10 mouse cellular contexts compared by ENCODE assay signal in genomic region chr7:121899940-121900339, GRCm38 (mm10). TPM values are rescaled to one million over a fixed set of nuclear protein-coding genes. Genes with fewer than 3 reads are reported as not detected.
A peak's percentile ranks its signal among the peaks of the same experiment; 100 is the strongest.
DNase-seq lines count a peak whose midpoint lies in the region; ATAC-seq lines count a peak whose summit lies in the region.
"Had no signal": no experiment of that assay in that cellular context is flagged by ENCODE, and none has a peak within 500 bp of the region (broad histone marks: within the 10 kb centered on the region; RNA-seq: fewer than 3 reads in every experiment).

No protein-coding gene starts in this region.

- WGBS in forebrain, embryonic 13.5 days = 9% methylated on average over 7 of the region's 7 CpGs
- WGBS in intestine, embryonic 16.5 days = 16% methylated on average over 7 of the region's 7 CpGs
- WGBS in neural tube, embryonic 15.5 days = 11% methylated on average over 7 of the region's 7 CpGs
- 16% methylated on average over 7 of the region's 7 CpGs for WGBS in liver, embryonic 11.5 days

- no peaks in the 10 kb centered on the region for H3K36me3 ChIP-seq in forebrain, embryonic 13.5 days (ENCODE audit: poor library complexity, severe bottlenecking)
- H3K36me3 ChIP-seq in intestine, embryonic 16.5 days (ENCODE audit: control insufficient read depth, insufficient read depth, low read length) = no peaks in the 10 kb centered on the region
- no peaks in the 10 kb centered on the region for H3K36me3 ChIP-seq in neural tube, embryonic 15.5 days
- no peaks in the 10 kb centered on the region for H3K36me3 ChIP-seq in liver, embryonic 11.5 days (ENCODE audit: control insufficient read depth, insufficient read depth, low read length)

- H3K27me3 ChIP-seq in forebrain, embryonic 13.5 days = no peaks in the 10 kb centered on the region
- H3K27me3 ChIP-seq in intestine, embryonic 16.5 days (replicated peaks; ENCODE audit: control insufficient read depth, insufficient read depth, low read length) = no peaks in the 10 kb centered on the region
- H3K27me3 ChIP-seq in neural tube, embryonic 15.5 days (replicated peaks) = no peaks in the 10 kb centered on the region
- no peaks in the 10 kb centered on the region for H3K27me3 ChIP-seq in liver, embryonic 11.5 days (replicated peaks; ENCODE audit: control insufficient read depth, insufficient read depth, low read length)

- peak; percentile 13 to 36 for DNase-seq in layer of hippocampus, postnatal 10 days (ENCODE audit: low spot score in 2 of 2)
- no peak for DNase-seq in layer of hippocampus, postnatal 14 days (ENCODE audit: low spot score in 2 of 2)
- no peak for DNase-seq in gastrocnemius, postnatal 10 days
- no peak for DNase-seq in ovary, postnatal 14 days (ENCODE audit: low spot score)
- no peak for DNase-seq in liver, embryonic 11.5 days (ENCODE audit: low spot score)

- 0 out of 2 replicates have a peak, but pooled peaks have one; percentile 45 for ATAC-seq in forebrain, embryonic 13.5 days
- no peak for ATAC-seq in intestine, embryonic 16.5 days
- no peak for ATAC-seq in neural tube, embryonic 15.5 days (ENCODE audit: low FRiP score)
- ATAC-seq in liver, embryonic 11.5 days (replicated peaks; ENCODE audit: low FRiP score) = no peak

- no peak overlapping the region for H3K27ac ChIP-seq in forebrain, embryonic 13.5 days
- no peak overlapping the region for H3K27ac ChIP-seq in intestine, embryonic 16.5 days (ENCODE audit: low read length)
- no peak overlapping the region for H3K27ac ChIP-seq in neural tube, embryonic 15.5 days (replicated peaks)
- no peak overlapping the region for H3K27ac ChIP-seq in liver, embryonic 11.5 days (ENCODE audit: low read depth, low read length)
- H3K27ac ChIP-seq: heart, adult 2 months; left cerebral cortex, adult 2 months had no signal

- no peaks in the 10 kb centered on the region; the same call in 1 of the 2 replicates for H3K9me3 ChIP-seq in forebrain, embryonic 13.5 days (replicated peaks)
- no peaks in the 10 kb centered on the region for H3K9me3 ChIP-seq in intestine, embryonic 16.5 days (ENCODE audit: control insufficient read depth, low read length)
- no peaks in the 10 kb centered on the region for H3K9me3 ChIP-seq in neural tube, embryonic 15.5 days (replicated peaks)
- H3K9me3 ChIP-seq in liver, embryonic 11.5 days (ENCODE audit: control insufficient read depth, low read length) = no peaks in the 10 kb centered on the region

- H3K4me1 ChIP-seq in forebrain, embryonic 13.5 days = peaks cover 4% of the 10 kb centered on the region; the same call in 1 of the 2 replicates
- peaks cover 7% of the 10 kb centered on the region; the same call in 1 of the 2 replicates for H3K4me1 ChIP-seq in intestine, embryonic 16.5 days (ENCODE audit: control insufficient read depth, insufficient read depth, low read length)
- peaks cover 3% of the 10 kb centered on the region; the same call in 1 of the 2 replicates for H3K4me1 ChIP-seq in neural tube, embryonic 15.5 days
- H3K4me1 ChIP-seq in liver, embryonic 11.5 days (replicated peaks; ENCODE audit: control insufficient read depth, insufficient read depth, low read length) = no peaks in the 10 kb centered on the region

- peak overlapping the region; percentile 47 for H3K4me2 ChIP-seq in forebrain, embryonic 13.5 days
- 0 out of 2 replicates have a peak overlapping the region, but pooled peaks have one; percentile 2 for H3K4me2 ChIP-seq in intestine, embryonic 16.5 days (ENCODE audit: low read depth, low read length)
- H3K4me2 ChIP-seq in neural tube, embryonic 15.5 days = peak overlapping the region; percentile 28
- H3K4me2 ChIP-seq in liver, embryonic 11.5 days = no peak overlapping the region

- H3K9ac ChIP-seq in forebrain, embryonic 13.5 days = no peak overlapping the region
- H3K9ac ChIP-seq in intestine, embryonic 16.5 days (ENCODE audit: low read depth, low read length) = no peak overlapping the region
- no peak overlapping the region for H3K9ac ChIP-seq in neural tube, embryonic 15.5 days (replicated peaks)
- H3K9ac ChIP-seq in liver, embryonic 11.5 days (ENCODE audit: low read depth, low read length) = no peak overlapping the region

- 0 out of 2 replicates have a peak overlapping the region, but pooled peaks have one; percentile 23 for H3K4me3 ChIP-seq in forebrain, embryonic 13.5 days
- no peak overlapping the region for H3K4me3 ChIP-seq in intestine, embryonic 16.5 days (ENCODE audit: low read length)
- H3K4me3 ChIP-seq in neural tube, embryonic 15.5 days (replicated peaks) = no peak overlapping the region
- H3K4me3 ChIP-seq in liver, embryonic 11.5 days (ENCODE audit: low read depth, low read length) = no peak overlapping the region
- H3K4me3 ChIP-seq: heart, adult 2 months; left cerebral cortex, adult 2 months had no signal

RNA-seq across cellular contexts. Expression of gene Scnn1b, which starts 35.1 kb away (rescaled TPM):
- not detected for total RNA-seq in layer of hippocampus, postnatal 10 days (2021)
- under 1 TPM in 1 of 2 experiments, not detected in 1; 0.41 TPM for total RNA-seq in layer of hippocampus, postnatal 14 days (2021)
- polyA plus RNA-seq in forebrain, embryonic 13.5 days (2015; fragmentation: Nextera tagmentation; extraction: Ambion mirVana) = 0.09 TPM in 1 of 2 replicates, not detected in the other
- polyA plus RNA-seq in intestine, embryonic 16.5 days (2015; fragmentation: Nextera tagmentation; extraction: Ambion mirVana) = 0.13 and 0.20 TPM in 2 replicates
- polyA plus RNA-seq in neural tube, embryonic 15.5 days (2015; fragmentation: Nextera tagmentation; extraction: Ambion mirVana) = 0.26 and 0.69 TPM in 2 replicates
- under 1 TPM; 0.12 to 0.16 TPM for total RNA-seq in gastrocnemius, postnatal 10 days (2021)
- 0.08 TPM in 1 of 2 replicates, not detected in the other for polyA plus RNA-seq in liver, embryonic 11.5 days (2014; fragmentation: Nextera tagmentation; extraction: Ambion mirVana)
- total RNA-seq: heart, adult 2 months; left cerebral cortex, adult 2 months had no signal

Comparison
In these comparisons a context has a peak if more than half of its experiments do, and no peak if none do; other contexts are left out.
1. DNase-seq: peak in layer of hippocampus, postnatal 10 days (2 of 2); none in layer of hippocampus, postnatal 14 days (0 of 2), gastrocnemius, postnatal 10 days (single experiment), ovary, postnatal 14 days (single experiment) and liver, embryonic 11.5 days (single experiment).